Mouse (Mus musculus) urinary bladder, postnatal 25 days (tissue): Measurements from ENCODE around the gene Ccdc114.
"Not testable (repeated sequence)": the region's sequence is repeated elsewhere in the genome, so short reads cannot be mapped to it uniquely, and the experiment has no call there.

Source experiments
- DNase-seq: peaks from one replicate; pipeline ENCODE4 v3.0.0; 2022; ENCODE audit warnings: low spot score

Ccdc114 gene

GRCm38 (mm10) chr7:45919083-45919671, 4.7 kb upstream of the Ccdc114 start:
- DNase-seq: peak; percentile 22

GRCm38 (mm10) chr7:45919761-45920160, 4.1 kb upstream of the Ccdc114 start:
- no peak for DNase-seq

GRCm38 (mm10) chr7:45920583-45921241, 3.2 kb upstream of the Ccdc114 start:
- peak; percentile 44 for DNase-seq

- peak; percentile 42 for DNase-seq
Measured at GRCm38 (mm10) chr7:45921242-45921621, 2.6 kb upstream of the Ccdc114 start, which contains the start of gene Emp3. TSS of gene Emp3 (minus strand) at chr7:45921404.

GRCm38 (mm10) chr7:45921950-45922600, 1.8 kb upstream of the Ccdc114 start:
- no peak for DNase-seq

- peak; percentile 89 for DNase-seq
Measured at GRCm38 (mm10) chr7:45922928-45923761, 727 bp upstream of the Ccdc114 start.

- DNase-seq: no peak
Measured at GRCm38 (mm10) chr7:45924429-45924816, 551 bp downstream of the Ccdc114 start.

GRCm38 (mm10) chr7:45928626-45929295, 4.9 kb downstream of the Ccdc114 start:
- DNase-seq: no peak

- DNase-seq: no peak
Measured at GRCm38 (mm10) chr7:45929688-45930087, 5.8 kb downstream of the Ccdc114 start.

- not testable (repeated sequence) for DNase-seq
Measured at GRCm38 (mm10) chr7:45933766-45934165, 9.9 kb downstream of the Ccdc114 start.

GRCm38 (mm10) chr7:45935114-45935513, 11.2 kb downstream of the Ccdc114 start:
- DNase-seq: peak; percentile 58

- DNase-seq: no peak
Measured at GRCm38 (mm10) chr7:45939836-45940235, 16.0 kb downstream of the Ccdc114 start.

- no peak for DNase-seq
Measured at GRCm38 (mm10) chr7:45941986-45942385, 18.1 kb downstream of the Ccdc114 start.

- not testable (repeated sequence) for DNase-seq
Measured at GRCm38 (mm10) chr7:45943280-45943679, 19.4 kb downstream of the Ccdc114 start.

- no peak for DNase-seq
Measured at GRCm38 (mm10) chr7:45949061-45949460, 25.2 kb downstream of the Ccdc114 start.

- no peak for DNase-seq
Measured at GRCm38 (mm10) chr7:45956611-45957010, 32.7 kb downstream of the Ccdc114 start.

- no peak for DNase-seq
Measured at GRCm38 (mm10) chr7:45971831-45972723, 48.2 kb downstream of the Ccdc114 start.

GRCm38 (mm10) chr7:45973271-45973687, 49.4 kb downstream of the Ccdc114 start:
- no peak for DNase-seq

- no peak for DNase-seq
Measured at GRCm38 (mm10) chr7:45974103-45974502, 50.2 kb downstream of the Ccdc114 start.

GRCm38 (mm10) chr7:45974512-45974911, 50.6 kb downstream of the Ccdc114 start:
- DNase-seq: no peak

- DNase-seq: no peak
Measured at GRCm38 (mm10) chr7:45981612-45982011, 57.7 kb downstream of the Ccdc114 start.
